Mouse (Mus musculus) embryonic facial prominence, embryonic 14.5 days (tissue): ENCODE results near the gene Rab15. TPM values are rescaled to one million over a fixed set of nuclear protein-coding genes. Genes with fewer than 3 reads are reported as not detected.
"Not testable (repeated sequence)": the region's sequence is repeated elsewhere in the genome, so short reads cannot be mapped to it uniquely, and the experiment has no call there.

Source experiments
- ATAC-seq: fragments of 200-750 bp; cut with Nextera tagmentation; 2 replicates; pipeline ENCODE4 v1.8.0; 2017; ENCODE audit warnings: low read depth, moderate number of reproducible peaks, moderate TSS enrichment
- DNase-seq: peaks from one replicate; pipeline ENCODE4 v3.0.0-alpha.2; 2015; ENCODE audit warnings: low spot score
- H3K27ac ChIP-seq: fragments of 300-500 bp; sonication (generic); replicated peaks from 2 replicates; pipeline ENCODE4 v1.5.1; 2014; ENCODE audit warnings: low read depth, mild to moderate bottlenecking, low read length, moderate library complexity
- H3K27me3 ChIP-seq: fragments of 300-500 bp; sonication (generic); replicated peaks from 2 replicates; pipeline ENCODE4 v1.6.1; 2014; ENCODE audit warnings: low read length; ENCODE audit not compliant: control insufficient read depth, insufficient read depth
- H3K36me3 ChIP-seq: fragments of 300-500 bp; sonication (generic); 2 replicates; pipeline ENCODE4 v1.6.1; 2014; ENCODE audit warnings: low read length, mixed read lengths; ENCODE audit not compliant: control insufficient read depth, insufficient read depth
- H3K4me1 ChIP-seq: fragments of 300-500 bp; sonication (generic); 2 replicates; pipeline ENCODE4 v1.6.1; 2014; ENCODE audit warnings: antibody characterized with exemption, low read length; ENCODE audit not compliant: control insufficient read depth, insufficient read depth
- H3K4me2 ChIP-seq: fragments of 300-500 bp; sonication (generic); 2 replicates; pipeline ENCODE4 v1.6.1; 2014; ENCODE audit warnings: low read depth, mild to moderate bottlenecking, low read length, moderate library complexity, mixed read lengths
- H3K4me3 ChIP-seq: fragments of 300-500 bp; sonication (generic); 2 replicates; pipeline ENCODE4 v1.5.1; 2014; ENCODE audit warnings: low read depth, mild to moderate bottlenecking, low read length
- H3K9ac ChIP-seq: fragments of 300-500 bp; sonication (generic); 2 replicates; pipeline ENCODE4 v1.6.1; 2014; ENCODE audit warnings: low read depth, mild to moderate bottlenecking, low read length, moderate library complexity, mixed read lengths
- H3K9me3 ChIP-seq: fragments of 300-500 bp; sonication (generic); 2 replicates; pipeline ENCODE4 v1.6.1; 2016; ENCODE audit warnings: low read length; ENCODE audit not compliant: control insufficient read depth
- WGBS: fragments of 180-500 bp; shearing (Covaris S2); extraction: QIAGEN DNeasy Blood & Tissue Kit; methylation state at CpG from one replicate; pipeline ENCODE4 v1.1.7; 2014; 5-methylcytosine and 5-hydroxymethylcytosine counted together
- polyA plus RNA-seq: library from polyadenylated mRNA; unstranded; fragments of >200 nt; fragmentation: Nextera tagmentation; extraction: Ambion mirVana; gene quantifications from 2 replicates; pipeline ENCODE4 v1.2.1, GENCODE M21; 2014

Rab15 gene
- polyA plus RNA-seq, 1 experiment from 2014 or later, result 26.5 TPM

DNA sequence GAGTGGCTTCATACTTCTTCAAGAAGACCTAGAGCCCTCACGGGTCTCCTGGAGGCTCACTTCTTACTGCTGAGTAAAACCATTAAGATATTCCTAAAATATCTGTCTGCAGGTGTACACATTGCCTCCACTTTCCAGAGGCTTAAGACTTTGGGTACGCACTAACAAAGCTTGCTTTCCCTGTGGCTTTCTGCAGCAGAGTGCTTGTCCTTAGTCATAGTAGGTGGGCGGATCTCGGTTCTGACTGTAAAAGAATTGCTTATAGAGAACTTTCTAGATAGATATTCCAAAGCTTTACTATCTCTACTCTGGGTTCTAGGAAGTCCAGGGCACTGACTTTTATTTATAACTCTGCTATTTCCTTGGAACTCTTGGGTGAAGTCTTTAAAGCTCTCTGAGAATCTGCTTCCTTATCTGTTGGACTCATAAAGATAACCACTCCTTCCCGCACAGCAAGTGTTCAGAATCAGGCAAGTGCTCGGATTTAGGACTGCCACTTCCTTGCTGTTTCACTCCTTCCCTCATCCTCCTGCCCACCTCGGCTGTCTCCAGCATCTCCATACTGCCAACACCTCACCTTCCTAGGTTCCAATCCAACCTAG lies 25.7 kb downstream of the Rab15 start:
- no peak overlapping the region for H3K27ac ChIP-seq
- no peak overlapping the region for H3K4me2 ChIP-seq
- H3K4me3 ChIP-seq, result no peak overlapping the region
- no peak for DNase-seq
- ATAC-seq, result no peak
- 86% methylated on average over 7 of the region's 7 CpGs for WGBS
- H3K9ac ChIP-seq, result no peak overlapping the region
- H3K36me3 ChIP-seq, result 0 out of 2 replicates have a peak, but pooled peaks cover 4% of the 10 kb centered on the region
- H3K9me3 ChIP-seq, result no peaks in the 10 kb centered on the region
- no peaks in the 10 kb centered on the region for H3K4me1 ChIP-seq
- no peaks in the 10 kb centered on the region for H3K27me3 ChIP-seq

- Histone ChIP-seq H3K4me2 (no peak within 1 kb of the TSS), H3K4me1 (no peaks in the 10 kb centered on the region), H3K9me3 (no peaks in the 10 kb centered on the region), H3K27ac (no peak within 1 kb of the TSS), H3K36me3 (0 out of 2 replicates have a peak, but pooled peaks cover 4% of the 10 kb centered on the region), H3K9ac (no peak within 1 kb of the TSS), H3K4me3 (no peak within 1 kb of the TSS), H3K27me3 (no peaks in the 10 kb centered on the region)
- WGBS, result 68% methylated on average over 5 of the region's 5 CpGs
- no peak for DNase-seq
- ATAC-seq, result 0 out of 2 replicates have a peak, but pooled peaks have one; percentile 55
Measured at GRCm38 (mm10) chr12:76795350-76795749, 27.4 kb downstream of the Rab15 start, which contains the start of gene Gpx2. TSS of gene Gpx2 (minus strand) at chr12:76795554.

GRCm38 (mm10) chr12:76792540-76792939 lies 30.2 kb downstream of the Rab15 start:
- H3K4me1 ChIP-seq, ATAC-seq, H3K27me3 ChIP-seq, H3K27ac ChIP-seq, H3K4me3 ChIP-seq, H3K36me3 ChIP-seq, DNase-seq, H3K4me2 ChIP-seq, H3K9ac ChIP-seq, H3K9me3 ChIP-seq: not testable (repeated sequence)
- WGBS, result 58% methylated on average over 10 of the region's 14 CpGs

DNA sequence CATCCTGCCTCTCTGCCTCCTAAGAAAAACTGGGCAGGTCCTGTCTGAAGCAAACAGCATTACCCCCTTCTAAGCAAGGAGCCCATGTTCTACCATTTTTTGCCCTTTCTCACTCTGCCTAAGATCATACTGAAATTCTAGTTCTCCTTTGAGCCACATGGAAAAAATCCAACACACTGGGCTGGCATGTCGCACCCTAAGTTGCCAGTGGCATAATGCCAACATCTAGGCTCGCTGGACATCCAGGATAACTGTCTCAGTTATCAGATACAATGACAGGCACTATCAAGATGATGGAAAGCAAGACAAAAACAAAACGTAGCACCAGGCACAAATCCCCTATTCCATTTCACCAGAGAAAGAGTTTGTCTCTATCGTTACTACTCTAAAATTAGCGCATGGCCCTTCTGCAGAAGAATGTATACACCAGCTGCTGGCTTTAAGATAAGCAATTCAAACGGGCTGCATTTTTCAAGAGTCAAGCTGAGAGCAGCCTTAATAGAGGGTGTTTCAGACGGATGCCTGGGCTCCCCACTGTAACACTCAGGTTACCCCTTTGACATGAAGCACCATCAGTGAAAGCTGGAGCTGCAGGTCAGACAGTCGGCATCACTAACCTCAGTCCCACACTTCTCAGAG lies 32.1 kb downstream of the Rab15 start:
- Histone ChIP-seq H3K4me2 (no peak overlapping the region), H3K36me3 (no peaks in the 10 kb centered on the region), H3K4me3 (no peak overlapping the region), H3K9ac (no peak overlapping the region), H3K9me3 (no peaks in the 10 kb centered on the region), H3K27ac (no peak overlapping the region), H3K27me3 (no peaks in the 10 kb centered on the region), H3K4me1 (no peaks in the 10 kb centered on the region)
- DNase-seq (no peak), ATAC-seq (no peak)
- WGBS, result 53% methylated on average over 8 of the region's 8 CpGs

GRCm38 (mm10) chr12:76784056-76784619 lies 38.6 kb downstream of the Rab15 start:
- no peak overlapping the region for H3K27ac ChIP-seq
- no peak overlapping the region for H3K4me3 ChIP-seq
- H3K27me3 ChIP-seq, result no peaks in the 10 kb centered on the region
- no peak for DNase-seq
- H3K9ac ChIP-seq, result no peak overlapping the region
- H3K36me3 ChIP-seq, result no peaks in the 10 kb centered on the region
- no peak for ATAC-seq
- no peaks in the 10 kb centered on the region for H3K9me3 ChIP-seq
- 69% methylated on average over 10 of the region's 10 CpGs for WGBS
- H3K4me1 ChIP-seq, result no peaks in the 10 kb centered on the region
- H3K4me2 ChIP-seq, result no peak overlapping the region

- H3K27me3 ChIP-seq, result no peaks in the 10 kb centered on the region
- ATAC-seq (no peak), DNase-seq (no peak)
- 0 out of 2 replicates have a peak, but pooled peaks cover 5% of the 10 kb centered on the region for H3K36me3 ChIP-seq
- H3K4me2 ChIP-seq, result no peak overlapping the region
- H3K9ac ChIP-seq, result no peak overlapping the region
- H3K4me3 ChIP-seq, result no peak overlapping the region
- WGBS, result 67% methylated on average over 12 of the region's 12 CpGs
- H3K4me1 ChIP-seq, result no peaks in the 10 kb centered on the region
- 0 out of 2 replicates have a peak overlapping the region, but pooled peaks have one; percentile 10 for H3K27ac ChIP-seq
- H3K9me3 ChIP-seq, result no peaks in the 10 kb centered on the region
Measured at GRCm38 (mm10) chr12:76780639-76781468, 41.9 kb downstream of the Rab15 start.

DNA sequence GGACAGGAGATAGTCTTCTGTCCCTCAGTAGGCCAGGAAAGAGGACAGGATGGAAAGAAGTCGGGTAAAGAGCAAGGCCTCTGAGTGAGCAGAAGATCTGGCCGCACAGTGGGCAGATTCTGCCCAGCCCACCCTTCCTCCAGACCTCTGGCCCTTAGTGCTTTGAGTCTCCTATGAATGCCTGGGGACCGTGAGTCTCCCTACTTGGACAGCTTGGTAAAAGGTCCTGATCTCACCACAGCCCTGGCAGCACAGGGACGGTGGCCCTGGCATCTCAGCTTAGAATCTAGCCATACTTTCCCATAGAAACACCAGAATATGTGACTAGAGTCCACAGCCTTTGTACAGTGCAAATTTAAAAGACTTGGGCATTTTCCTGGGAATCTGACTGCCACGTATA lies 42.8 kb downstream of the Rab15 start:
- Histone ChIP-seq H3K27ac (no peak overlapping the region), H3K36me3 (0 out of 2 replicates have a peak, but pooled peaks cover 5% of the 10 kb centered on the region), H3K4me1 (no peaks in the 10 kb centered on the region), H3K27me3 (no peaks in the 10 kb centered on the region), H3K4me2 (no peak overlapping the region), H3K4me3 (no peak overlapping the region), H3K9me3 (no peaks in the 10 kb centered on the region), H3K9ac (no peak overlapping the region)
- 79% methylated on average over 5 of the region's 5 CpGs for WGBS
- ATAC-seq (no peak), DNase-seq (no peak)

GRCm38 (mm10) chr12:76778305-76779083 lies 44.2 kb downstream of the Rab15 start:
- no peaks in the 10 kb centered on the region for H3K27me3 ChIP-seq
- H3K9ac ChIP-seq, result no peak overlapping the region
- no peak overlapping the region for H3K27ac ChIP-seq
- H3K36me3 ChIP-seq, result 0 out of 2 replicates have a peak, but pooled peaks cover 5% of the 10 kb centered on the region
- H3K4me1 ChIP-seq, result no peaks in the 10 kb centered on the region
- no peak for ATAC-seq
- no peak overlapping the region for H3K4me2 ChIP-seq
- no peak for DNase-seq
- no peak overlapping the region for H3K4me3 ChIP-seq
- H3K9me3 ChIP-seq, result no peaks in the 10 kb centered on the region
- WGBS, result 81% methylated on average over 10 of the region's 10 CpGs
